Mouse (Mus musculus) layer of hippocampus, postnatal 25 days (tissue): ENCODE data around the gene Chuk. TPM values are rescaled to one million over a fixed set of nuclear protein-coding genes. Genes with fewer than 3 reads are reported as not detected.

ENCODE experiments used
- DNase-seq, 2 experiments: peaks; one replicate each; pipeline ENCODE4 v3.0.0; 2022; ENCODE audit warnings: mixed read lengths in 2 of 2, low spot score in 1 of 2; ENCODE audit errors: extremely low spot score in 1 of 2
- total RNA-seq, 2 experiments: library from RNA; stranded (reverse); gene quantifications; 2 replicates each; pipeline ENCODE4 v1.2.3; 2021

Gene Chuk
- total RNA-seq, 2 experiments from 2014 or later: 32.2 to 49.4 TPM

DNA sequence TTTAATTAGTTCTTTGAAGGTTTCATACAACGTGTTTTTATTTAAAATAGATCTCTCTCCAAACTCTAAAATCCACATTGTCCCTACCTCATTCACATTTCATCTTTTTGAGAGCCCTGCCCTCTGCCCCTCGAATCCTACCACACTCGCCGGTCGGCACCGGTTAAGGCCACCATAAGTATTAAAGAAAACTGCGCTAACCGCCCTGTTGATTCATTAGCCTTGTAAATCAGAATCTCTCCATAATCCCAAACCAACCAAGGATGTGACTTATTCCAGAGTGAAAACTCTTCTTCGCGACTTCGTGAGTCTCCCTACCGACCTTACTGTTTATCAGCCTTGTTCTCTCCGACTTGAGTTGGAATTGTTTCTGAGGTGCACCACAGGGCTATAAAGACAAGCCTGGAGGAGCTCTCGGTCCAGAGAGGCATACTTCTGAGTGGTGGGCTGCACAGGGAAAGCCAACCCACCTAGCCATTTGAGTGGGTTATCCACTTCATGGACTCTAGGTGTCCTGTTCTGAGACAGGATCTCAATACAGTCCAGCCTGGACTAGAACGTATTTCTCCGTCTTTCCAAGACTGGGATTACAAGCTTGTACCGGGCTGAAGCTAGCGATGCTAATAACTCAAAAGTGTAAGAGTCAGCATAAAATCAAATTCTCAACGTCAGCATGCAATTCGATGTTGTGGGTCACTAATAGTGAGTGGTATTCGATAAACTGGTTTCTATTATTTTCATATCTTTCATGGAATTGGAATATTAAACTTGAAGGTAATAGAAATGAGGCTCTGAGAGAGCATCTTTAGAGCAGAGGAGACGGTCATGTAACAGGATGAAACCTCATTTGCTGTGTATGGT is 611 bp upstream of the Chuk start:
- DNase-seq: no peak

DNA sequence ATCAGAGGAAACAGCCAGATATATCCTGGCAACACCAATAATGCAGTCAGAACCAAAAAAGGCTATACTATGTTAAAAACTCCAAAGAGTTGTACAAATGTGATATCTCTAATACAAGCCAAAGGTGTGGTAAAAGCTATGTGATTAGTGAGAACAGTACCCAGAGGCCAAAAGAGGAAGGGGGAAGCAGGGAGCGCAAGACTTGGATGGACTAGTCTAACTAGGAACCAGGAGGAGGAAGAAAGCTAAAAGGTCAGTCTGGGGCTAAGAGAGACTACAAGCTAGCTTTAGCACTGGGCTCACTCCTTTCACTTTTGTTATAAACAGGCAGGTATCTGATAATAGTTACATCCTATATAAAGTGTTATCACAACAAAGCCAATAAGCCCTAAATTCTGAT is 2.9 kb downstream of the Chuk start:
- DNase-seq: no peak

DNA sequence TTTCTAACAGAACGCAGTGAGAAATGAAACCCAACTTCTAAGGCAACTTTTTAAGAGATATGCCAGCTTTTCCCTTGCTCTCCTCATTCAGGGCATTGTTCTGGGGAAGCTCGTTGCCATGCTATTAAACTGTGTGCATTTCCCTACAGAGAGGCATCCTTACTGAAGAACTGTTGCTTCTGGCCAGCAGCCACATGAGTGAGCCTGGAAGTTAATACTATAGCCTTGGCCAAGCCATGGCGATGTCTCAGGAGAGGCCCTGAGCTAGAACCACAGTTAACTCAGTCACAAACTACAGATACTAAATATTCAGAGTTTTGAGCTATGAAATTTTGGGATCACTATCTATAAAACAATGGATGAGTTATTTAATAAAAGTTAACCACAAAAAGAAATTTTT is 4.3 kb downstream of the Chuk start:
- no peak for DNase-seq

DNA sequence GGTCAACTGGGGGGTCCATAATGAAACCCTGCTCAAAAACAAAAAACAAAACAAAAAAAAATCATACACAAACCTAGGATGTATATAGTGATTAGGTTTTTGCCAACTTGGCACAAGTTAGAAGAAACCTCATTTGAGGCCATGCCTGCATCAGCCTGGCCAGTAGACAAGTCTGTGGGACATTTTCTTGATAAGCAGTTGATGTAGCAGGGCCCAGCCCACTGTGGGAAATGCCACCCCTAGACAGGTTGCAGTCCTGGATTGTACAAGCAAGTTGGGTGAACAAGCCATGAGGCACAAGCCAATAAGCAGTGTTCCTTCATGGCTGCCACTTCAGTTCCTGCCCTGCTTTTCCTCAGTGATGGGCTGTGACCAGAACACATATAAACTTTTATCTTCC is 6.4 kb downstream of the Chuk start:
- DNase-seq: no peak

DNA sequence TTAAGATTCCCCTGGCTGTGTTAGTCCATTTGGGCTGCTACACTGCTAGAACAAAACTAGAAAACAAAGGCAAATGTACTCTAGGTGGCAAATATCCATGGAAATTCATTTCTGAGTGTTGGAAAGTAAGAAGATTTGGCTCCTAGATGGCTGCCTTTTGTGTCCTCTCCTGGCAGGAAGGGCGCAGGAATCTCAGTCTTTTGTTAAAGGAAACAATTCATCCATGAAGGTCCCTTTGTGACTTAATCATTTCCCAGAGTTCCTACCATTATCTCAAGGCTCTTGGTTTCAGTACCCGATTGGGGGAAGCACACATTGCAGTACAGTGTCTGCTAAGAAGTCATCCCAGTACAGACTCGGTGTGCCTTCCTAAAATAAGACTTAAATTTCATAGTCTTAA is 21.0 kb downstream of the Chuk start:
- no peak for DNase-seq

DNA sequence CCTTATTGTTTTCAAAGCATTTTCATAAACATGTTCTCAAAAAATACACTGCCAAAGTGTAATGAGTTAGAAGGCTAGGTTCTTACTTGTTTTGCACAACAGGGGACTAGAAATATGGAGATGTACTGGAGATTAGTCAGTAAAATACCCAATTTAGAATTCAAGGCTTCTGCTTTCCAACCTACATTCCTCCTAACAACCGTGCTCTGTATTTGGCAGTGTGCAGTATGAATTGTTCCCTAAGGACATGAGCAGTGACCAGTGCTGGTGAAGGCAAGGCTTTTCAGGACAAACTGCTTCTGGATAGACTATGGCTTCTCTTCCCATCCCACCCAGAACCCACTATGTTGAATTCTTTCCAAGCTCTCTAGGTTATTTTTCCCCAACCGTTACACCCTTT is 26.4 kb downstream of the Chuk start:
- no peak for DNase-seq

DNA sequence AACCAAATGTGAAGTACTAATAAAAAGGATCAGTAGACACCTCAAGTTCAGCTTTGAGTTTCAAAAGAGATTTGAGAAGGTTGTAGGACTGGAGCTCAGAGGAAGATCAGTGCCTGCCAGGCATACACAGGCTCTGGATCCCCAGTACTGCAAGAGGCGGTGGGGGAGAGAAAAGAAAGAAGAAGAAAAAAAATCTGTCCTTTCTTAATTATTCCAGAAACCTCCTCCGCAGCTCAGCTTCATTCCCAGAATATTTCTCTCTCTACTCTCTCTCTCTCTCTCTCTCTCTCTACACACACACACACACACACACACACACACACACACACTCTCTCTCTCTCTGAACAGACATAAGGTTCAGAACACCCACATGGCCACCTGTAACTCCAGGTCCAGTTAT is 27.3 kb downstream of the Chuk start:
- DNase-seq: no peak

DNA sequence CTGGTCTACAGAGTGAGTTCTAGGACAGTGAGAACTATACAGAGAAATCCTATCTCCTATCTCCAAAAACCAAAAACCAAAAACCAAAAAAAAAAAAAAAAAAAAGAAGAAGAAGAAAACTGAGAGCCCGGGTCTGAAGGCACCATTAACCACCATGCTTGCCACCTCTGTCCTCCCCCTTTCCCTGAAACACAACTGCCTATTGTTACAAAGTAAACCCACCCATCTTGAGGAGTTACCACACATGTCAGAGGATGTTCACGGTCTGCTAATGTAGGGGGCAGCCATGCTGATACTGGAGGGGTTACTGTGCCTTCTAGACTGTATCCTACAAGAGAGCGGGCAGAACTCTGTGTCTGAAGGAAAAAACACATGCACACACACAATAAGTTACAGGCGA is 30.3 kb downstream of the Chuk start:
- no peak for DNase-seq

DNA sequence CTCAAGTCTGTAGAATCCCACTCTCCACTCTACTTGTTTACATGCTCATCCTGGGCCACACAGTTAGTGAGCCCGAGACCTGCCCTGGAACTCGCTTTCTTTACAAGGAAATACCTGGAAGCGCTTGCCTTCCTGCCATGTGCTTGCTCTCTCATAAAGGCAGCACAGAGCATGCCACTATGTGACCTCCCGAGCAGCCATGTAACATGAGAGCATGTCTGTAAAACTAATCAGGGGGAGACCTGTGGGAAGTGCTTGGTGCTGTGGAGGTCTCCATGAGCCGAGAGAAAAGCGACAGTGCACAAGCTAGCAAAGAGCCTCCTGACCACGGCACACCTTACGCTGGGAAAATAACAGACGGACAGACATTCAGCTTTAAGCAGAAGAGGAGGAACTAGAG is 30.8 kb downstream of the Chuk start:
- DNase-seq: no peak

DNA sequence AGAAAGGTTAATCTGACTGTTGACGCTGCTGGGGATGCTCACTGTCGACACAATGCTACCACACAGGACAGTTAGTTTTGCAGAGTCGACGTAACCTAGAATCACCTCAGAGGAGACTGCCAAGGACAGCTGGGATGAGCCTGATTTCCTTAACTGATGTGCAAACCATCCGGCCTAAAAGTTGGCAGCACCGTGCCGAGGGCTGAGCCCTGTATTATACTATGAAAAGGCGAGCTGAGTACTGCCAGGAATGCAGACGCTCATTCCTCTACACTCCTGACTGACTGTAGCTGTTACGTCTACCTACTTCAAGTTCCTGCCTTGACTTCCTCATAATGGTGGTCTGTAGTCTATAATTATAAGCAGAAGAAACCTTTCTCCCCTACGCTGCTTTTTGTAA is 32.3 kb downstream of the Chuk start:
- DNase-seq: no peak

DNA sequence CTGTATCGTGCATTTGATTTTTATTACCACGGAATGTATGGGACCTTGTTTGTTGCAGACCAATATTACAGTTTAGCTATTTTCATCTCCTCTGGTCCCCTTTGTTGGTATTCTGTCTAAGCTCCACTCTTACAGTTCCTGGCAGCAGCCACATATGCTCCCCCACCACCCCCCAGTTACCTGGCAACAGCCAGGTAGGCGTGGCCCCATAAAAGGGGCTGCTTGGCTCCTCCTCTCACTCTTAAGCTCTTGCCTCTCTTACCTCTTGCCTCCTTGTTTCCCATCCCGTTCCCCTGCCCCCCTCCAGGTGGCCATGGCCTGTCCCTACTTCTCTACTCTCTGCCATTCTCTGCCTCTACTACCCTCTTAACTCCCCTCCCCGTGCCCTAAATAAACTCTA is 36.1 kb downstream of the Chuk start:
- DNase-seq: no peak

DNA sequence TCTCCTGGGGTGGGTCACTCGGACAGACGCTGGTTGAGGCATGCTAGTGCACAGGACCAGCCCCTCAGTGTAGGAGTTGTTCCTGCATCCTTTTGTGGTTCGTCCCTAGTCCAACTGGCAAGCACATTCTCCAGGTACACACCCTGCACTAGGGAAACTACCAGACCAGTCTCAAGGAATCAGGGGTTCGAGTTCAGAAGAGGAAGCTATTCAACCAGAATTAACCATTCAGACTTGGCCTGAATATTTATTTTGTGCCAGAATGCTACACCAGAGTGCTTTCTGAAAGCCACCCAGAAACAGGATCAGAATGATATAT is 37.4 kb downstream of the Chuk start:
- DNase-seq: no peak

DNA sequence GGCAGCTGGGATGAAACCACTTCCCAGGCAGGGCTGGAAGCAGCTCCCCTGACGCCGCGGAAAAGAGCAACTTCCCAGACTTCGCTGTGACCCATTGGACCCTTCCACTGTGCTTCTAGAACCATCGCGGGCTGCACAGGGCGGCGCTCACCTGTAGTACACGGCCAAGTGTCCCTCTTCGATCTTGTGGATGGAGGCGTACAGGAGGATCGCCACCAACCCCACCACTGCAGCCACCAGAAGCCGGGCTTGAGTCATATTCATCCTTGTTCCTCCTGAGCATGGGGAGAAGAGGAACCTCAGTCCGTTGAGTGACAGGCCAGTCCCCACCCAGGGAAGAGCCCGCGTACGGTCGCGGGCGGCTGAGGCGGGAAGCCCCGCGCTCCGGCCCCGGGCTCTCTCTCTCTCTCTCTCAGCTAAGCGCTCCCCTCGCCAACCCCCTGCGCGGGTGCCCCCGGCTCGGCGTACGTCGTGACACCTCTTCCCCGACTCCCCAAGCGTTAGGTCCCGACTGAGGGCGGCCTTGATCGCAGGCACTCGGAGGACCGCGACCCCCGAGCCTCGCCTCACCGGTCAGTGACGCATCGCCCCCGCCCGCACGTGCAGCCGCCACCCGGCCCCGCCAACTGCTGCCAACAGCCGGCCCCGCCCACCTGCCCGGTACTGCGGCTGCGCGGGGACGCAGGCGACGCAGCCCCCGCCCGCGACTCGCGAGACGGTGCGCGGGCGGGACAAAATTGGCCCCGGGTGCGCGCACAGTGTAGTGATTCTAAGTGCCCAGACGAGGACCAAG is 38.0 kb downstream of the Chuk start, which contains the start of gene Erlin1:
Erlin1 (minus strand) TSS at position 665 of the 793 bp plus-strand sequence.
- peak; percentile 87 to 93 for DNase-seq

DNA sequence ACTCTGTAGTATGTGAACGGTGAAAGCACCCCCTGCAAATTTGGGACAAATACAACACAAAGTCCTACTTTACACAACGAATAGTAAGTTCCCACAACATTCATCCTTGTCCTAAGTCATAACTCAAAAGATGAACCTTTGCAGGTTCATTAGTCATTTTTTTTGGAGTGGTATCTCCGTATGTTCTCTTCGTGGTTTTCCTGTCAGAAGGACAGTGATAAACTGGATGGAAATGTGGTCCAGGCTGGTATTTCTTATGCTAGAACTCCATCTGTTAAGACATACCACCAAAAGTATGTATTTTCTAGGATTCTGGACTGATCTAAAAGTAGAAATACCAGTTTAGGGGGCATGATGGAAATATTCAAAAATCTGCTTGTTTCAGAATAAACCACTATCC is 39.0 kb downstream of the Chuk start:
- no peak for DNase-seq

DNA sequence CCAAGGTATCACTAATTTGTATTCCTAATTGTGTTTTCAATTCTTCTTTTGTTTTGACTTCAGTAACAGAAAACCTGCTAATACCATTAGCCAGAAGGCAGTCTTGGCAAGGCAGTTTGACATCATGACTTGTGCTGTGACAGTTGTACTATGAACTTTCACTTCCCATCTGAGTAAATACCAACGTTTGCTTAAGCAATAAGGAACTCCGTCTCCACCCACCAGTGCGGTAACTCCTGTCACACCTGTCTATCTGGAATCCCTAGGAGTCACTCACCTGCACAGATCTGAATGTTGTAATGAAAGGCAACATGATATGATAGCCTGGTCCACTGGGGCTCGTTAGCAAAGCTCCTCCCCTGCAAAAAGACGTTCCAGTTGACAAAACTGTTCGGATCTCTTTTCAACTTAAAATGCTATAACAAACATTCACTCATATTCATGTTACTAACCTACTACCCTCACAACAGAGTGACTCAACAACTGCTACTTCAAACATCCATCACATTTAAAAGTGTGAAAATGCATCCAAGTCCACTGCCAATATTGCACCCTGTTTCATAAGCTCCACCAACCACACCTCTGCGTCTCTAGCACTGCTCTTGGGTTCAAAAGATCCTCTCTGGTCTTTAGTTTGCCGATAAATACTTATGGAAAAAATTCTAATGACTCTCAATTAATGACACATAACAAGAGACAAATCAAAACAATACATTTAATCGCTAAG is 39.8 kb downstream of the Chuk start:
- no peak for DNase-seq

DNA sequence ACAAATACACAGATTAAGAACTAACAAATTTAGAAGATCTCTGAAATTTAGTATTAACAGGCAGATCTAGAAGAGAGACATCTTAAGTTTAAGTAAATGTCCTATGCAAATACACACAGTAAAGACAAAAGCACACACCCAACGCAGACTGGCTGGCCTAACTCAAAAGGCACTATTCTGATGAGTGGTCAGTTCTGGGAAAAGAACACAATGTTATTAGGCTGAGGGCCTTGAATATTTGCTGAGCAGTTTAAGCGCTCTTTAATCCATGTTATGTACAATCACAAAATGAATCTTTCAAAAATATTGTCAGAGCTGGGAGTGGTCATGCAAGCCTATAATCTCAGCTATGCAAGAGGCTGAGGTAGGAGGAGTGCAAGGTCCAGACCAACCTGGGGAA is 42.5 kb downstream of the Chuk start:
- DNase-seq: no peak

DNA sequence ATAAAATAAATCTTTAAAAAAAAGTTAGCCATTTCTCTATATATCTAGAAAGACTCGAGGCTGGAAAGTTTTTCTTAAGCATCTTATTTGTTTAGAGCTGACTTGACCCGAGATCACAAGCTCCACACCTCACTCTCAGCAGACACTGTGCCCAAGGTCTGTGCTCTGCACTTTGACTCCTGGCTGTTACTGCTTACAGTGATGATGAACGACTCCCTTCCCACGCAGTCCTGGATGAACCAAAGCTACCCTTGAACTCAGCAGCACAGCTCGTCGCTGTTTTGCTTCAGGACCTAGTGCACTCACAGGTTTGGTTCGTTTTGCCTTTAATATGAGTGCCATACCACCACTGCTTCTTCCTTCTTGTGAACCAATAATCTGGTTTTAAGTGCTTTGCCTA is 43.5 kb downstream of the Chuk start:
- DNase-seq: no peak

DNA sequence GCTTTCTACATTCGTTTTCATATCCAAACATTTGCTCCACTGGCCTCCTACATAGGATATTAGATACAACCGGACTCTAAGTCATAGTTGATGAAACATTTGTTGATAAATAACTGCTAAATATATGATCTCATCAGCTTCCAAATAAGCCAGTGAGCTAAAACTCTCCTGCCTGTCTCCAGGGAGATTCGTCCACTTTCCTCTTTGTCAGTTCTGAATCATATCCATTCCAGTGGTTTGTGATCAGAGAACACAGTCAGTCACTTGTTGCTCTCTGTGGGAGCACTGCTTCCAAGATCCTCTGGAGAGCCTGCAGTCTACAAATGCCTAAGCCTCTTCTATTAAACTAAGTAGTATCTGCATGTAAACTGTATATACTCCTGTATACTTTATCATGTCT is 47.1 kb downstream of the Chuk start:
- no peak for DNase-seq

DNA sequence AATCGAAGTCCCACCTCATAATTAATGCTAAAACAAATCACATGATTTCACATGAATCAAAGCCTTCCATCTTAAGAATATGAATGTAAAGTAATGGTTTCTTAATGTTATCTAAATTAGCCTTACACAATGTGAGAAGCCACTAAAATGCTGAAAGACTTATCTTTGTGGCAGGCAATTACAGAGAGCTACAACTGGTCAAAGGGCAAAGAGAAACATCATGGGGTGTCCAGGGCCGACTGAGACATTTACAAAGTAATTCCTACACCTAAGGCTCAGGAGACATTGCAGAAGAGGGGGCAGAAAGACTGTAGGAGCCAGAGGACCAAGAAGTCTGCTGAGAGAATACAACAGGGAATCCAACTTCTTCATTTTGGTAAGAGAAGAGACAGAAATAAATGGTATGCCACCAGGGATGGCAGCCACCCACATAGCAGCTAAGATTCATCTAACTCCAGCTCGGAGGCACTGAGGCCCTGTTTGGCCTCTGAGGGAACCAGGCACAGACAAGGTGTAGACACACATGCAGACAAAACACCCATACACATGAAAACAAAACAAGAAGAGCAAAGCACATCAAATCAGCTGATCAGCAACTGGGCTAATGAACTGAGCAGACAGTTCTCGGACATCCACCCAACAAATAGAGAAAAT is 52.0 kb downstream of the Chuk start:
- no peak for DNase-seq

DNA sequence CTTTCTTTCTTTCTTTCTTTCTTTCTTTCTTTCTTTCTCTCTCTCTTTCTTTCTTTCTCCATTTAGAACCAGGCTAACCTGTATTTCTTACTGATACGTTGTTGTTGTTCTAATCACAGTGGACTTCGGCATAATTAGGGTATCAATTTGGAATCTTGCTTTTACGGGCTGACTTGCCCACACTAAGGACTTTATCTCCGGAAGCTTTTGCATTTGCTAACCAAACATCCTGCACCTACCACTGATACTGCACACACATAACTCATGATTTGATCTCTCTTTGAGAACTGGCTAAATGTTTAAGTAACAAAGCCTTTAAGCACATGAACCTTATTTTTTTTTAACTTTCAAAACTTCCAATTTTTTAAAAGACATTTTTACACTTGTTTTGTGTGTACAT is 56.9 kb downstream of the Chuk start:
- DNase-seq: no peak

DNA sequence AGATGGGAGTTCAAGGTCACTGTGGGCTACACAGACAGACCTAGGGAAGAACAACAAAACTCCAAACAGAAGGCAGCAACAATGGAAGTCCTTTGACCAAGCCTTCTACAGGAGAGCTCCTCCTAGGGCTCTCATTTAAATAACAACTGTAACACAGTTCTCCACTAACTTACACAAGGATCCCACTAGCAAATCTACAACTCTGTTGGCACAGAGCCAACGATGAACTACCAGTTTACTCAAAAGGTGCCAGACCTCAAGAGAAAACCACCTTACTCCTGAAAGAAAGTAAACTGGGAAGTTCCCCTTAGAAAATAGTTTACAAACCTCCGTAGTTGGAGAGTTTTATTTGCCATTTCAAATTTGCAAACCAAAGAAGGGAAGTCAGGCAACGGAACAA is 58.0 kb downstream of the Chuk start:
- no peak for DNase-seq
